Mouse (Mus musculus): ENCODE measurements around the gene Ggt1.

- no peak for TF ChIP-seq CTCF (IDR thresholded peaks at IDR 0.05; ENCODE audit: low read depth, low read length)
- no peak for TF ChIP-seq POLR2A (IDR thresholded peaks at IDR 0.05; ENCODE audit: borderline replicate concordance, low read depth, low read length)
Measured at GRCm38 (mm10) chr10:75517073-75517757, 44.2 kb upstream of the Ggt1 start, which contains the start of gene Snrpd3.

Measured in bone marrow macrophage, adult 2 months (primary cell).